Mouse (Mus musculus) C2C12 (cell line): Measurements from ENCODE around the gene Lmntd1. TPM values are rescaled to one million over a fixed set of nuclear protein-coding genes. Genes with fewer than 3 reads are reported as not detected.

ENCODE experiments used
- H3K27me3 ChIP-seq: one replicate; pipeline ENCODE4 v1.6.1; 2011; ENCODE audit not compliant: control insufficient read depth, insufficient read depth, insufficient read length
- H3K36me3 ChIP-seq: one replicate; pipeline ENCODE4 v1.6.1; 2011; ENCODE audit not compliant: control insufficient read depth, insufficient read depth
- H3K4me3 ChIP-seq: one replicate; pipeline ENCODE4 v1.5.1; 2011; ENCODE audit warnings: mild to moderate bottlenecking, control low read depth; ENCODE audit not compliant: poor library complexity, insufficient read depth, severe bottlenecking
- H3K79me2 ChIP-seq: one replicate; pipeline ENCODE4 v1.6.1; 2011; ENCODE audit not compliant: control insufficient read depth, insufficient read depth
- H3K79me3 ChIP-seq: one replicate; pipeline ENCODE4 v1.6.1; 2011; ENCODE audit warnings: low read depth, control low read depth
- H3ac ChIP-seq: one replicate; pipeline ENCODE3; 2011; ENCODE audit warnings: low read depth; ENCODE audit not compliant: control insufficient read depth, insufficient read length
- CEBPB ChIP-seq: IDR thresholded peaks from one replicate; pipeline ENCODE4 v1.6.1; 2011; ENCODE audit warnings: low read depth, mild to moderate bottlenecking, control low read depth, moderate library complexity
- CTCF ChIP-seq: IDR thresholded peaks from one replicate; pipeline ENCODE4 v1.5.1; 2011; ENCODE audit not compliant: control insufficient read depth, insufficient read depth, insufficient read length
- FOSL1 ChIP-seq: IDR thresholded peaks from one replicate; pipeline ENCODE4 v1.8.0; 2011; ENCODE audit warnings: mild to moderate bottlenecking, low read length; ENCODE audit not compliant: poor library complexity, insufficient read depth, severe bottlenecking
- MAX ChIP-seq: IDR thresholded peaks from one replicate; pipeline ENCODE4 v1.6.1; 2011; ENCODE audit warnings: mild to moderate bottlenecking, control low read depth
- MYOD1 ChIP-seq: IDR thresholded peaks from one replicate; pipeline ENCODE4 v1.6.1; 2011; ENCODE audit warnings: low read depth; ENCODE audit not compliant: control insufficient read depth, insufficient read length
- MYOG ChIP-seq: IDR thresholded peaks from one replicate; pipeline ENCODE4 v1.6.1; 2011; ENCODE audit not compliant: control insufficient read depth, insufficient read length; ENCODE audit errors: extremely low read depth
- USF1 ChIP-seq: IDR thresholded peaks from one replicate; pipeline ENCODE4 v1.6.1; 2011; ENCODE audit warnings: low read depth, mild to moderate bottlenecking, control low read depth, moderate library complexity
- polyA plus RNA-seq: library from polyadenylated mRNA; unstranded; fragments of >200 nt; fragmentation: generic; extraction: Trizol; gene quantifications from one replicate; pipeline ENCODE4 v1.2.1, GENCODE M21; 2012; ENCODE audit warnings: missing spikeins

Gene Lmntd1
- polyA plus RNA-seq, 1 experiment: not detected

GRCm38 (mm10) chr6:145604648-145605047 is 9.5 kb downstream of the Lmntd1 start:
- no peaks in the 10 kb centered on the region for H3K27me3 ChIP-seq
- no peak for TF ChIP-seq CTCF
- TF ChIP-seq USF1: no peak
- no peak for TF ChIP-seq CEBPB
- no peak for TF ChIP-seq MYOG
- TF ChIP-seq MAX: no peak
- no peaks in the 10 kb centered on the region for H3K79me3 ChIP-seq
- no peak overlapping the region for H3ac ChIP-seq
- no peaks in the 10 kb centered on the region for H3K79me2 ChIP-seq
- H3K4me3 ChIP-seq: no peak overlapping the region
- H3K36me3 ChIP-seq: no peaks in the 10 kb centered on the region

- Histone ChIP-seq H3ac (no peak overlapping the region), H3K79me2 (no peaks in the 10 kb centered on the region), H3K79me3 (no peaks in the 10 kb centered on the region), H3K4me3 (no peak overlapping the region), H3K36me3 (no peaks in the 10 kb centered on the region), H3K27me3 (no peaks in the 10 kb centered on the region)
- TF ChIP-seq USF1: no peak
- no peak for TF ChIP-seq CEBPB
- TF ChIP-seq MYOD1: no peak
- no peak for TF ChIP-seq FOSL1
- TF ChIP-seq MYOG: no peak
- TF ChIP-seq CTCF: no peak
- TF ChIP-seq MAX: no peak
Measured at GRCm38 (mm10) chr6:145604126-145604525, 10.0 kb downstream of the Lmntd1 start.

GRCm38 (mm10) chr6:145598794-145599555 is 15.1 kb downstream of the Lmntd1 start:
- TF ChIP-seq CTCF (no peak), USF1 (no peak), CEBPB (no peak), MYOD1 (no peak), MAX (no peak), MYOG (no peak), FOSL1 (no peak)
- Histone ChIP-seq H3K27me3 (no peaks in the 10 kb centered on the region), H3K4me3 (no peak overlapping the region), H3ac (no peak overlapping the region), H3K79me2 (no peaks in the 10 kb centered on the region), H3K79me3 (no peaks in the 10 kb centered on the region), H3K36me3 (no peaks in the 10 kb centered on the region)

- Histone ChIP-seq H3K79me3 (no peaks in the 10 kb centered on the region), H3K27me3 (no peaks in the 10 kb centered on the region), H3K79me2 (no peaks in the 10 kb centered on the region), H3ac (no peak overlapping the region), H3K4me3 (no peak overlapping the region), H3K36me3 (no peaks in the 10 kb centered on the region)
- TF ChIP-seq MYOD1 (no peak), MAX (no peak), FOSL1 (no peak), CTCF (no peak), USF1 (no peak), CEBPB (no peak)
Measured at GRCm38 (mm10) chr6:145595905-145596304, 18.2 kb downstream of the Lmntd1 start.

- Histone ChIP-seq H3K79me2 (no peaks in the 10 kb centered on the region), H3K27me3 (no peaks in the 10 kb centered on the region), H3ac (no peak overlapping the region), H3K4me3 (no peak overlapping the region), H3K79me3 (no peaks in the 10 kb centered on the region), H3K36me3 (no peaks in the 10 kb centered on the region)
- no peak for TF ChIP-seq MYOD1
- TF ChIP-seq FOSL1: no peak
- TF ChIP-seq CEBPB: no peak
- TF ChIP-seq MAX: no peak
- no peak for TF ChIP-seq MYOG
- TF ChIP-seq CTCF: no peak
- TF ChIP-seq USF1: no peak
Measured at GRCm38 (mm10) chr6:145593991-145594390, 20.1 kb downstream of the Lmntd1 start.

- Histone ChIP-seq H3K4me3 (no peak overlapping the region), H3K79me3 (no peaks in the 10 kb centered on the region), H3K36me3 (no peaks in the 10 kb centered on the region), H3K79me2 (no peaks in the 10 kb centered on the region), H3K27me3 (no peaks in the 10 kb centered on the region), H3ac (no peak overlapping the region)
- TF ChIP-seq CTCF (no peak), USF1 (no peak), MYOD1 (no peak), MAX (no peak), FOSL1 (no peak)
Measured at GRCm38 (mm10) chr6:145592531-145592998, 21.6 kb downstream of the Lmntd1 start.
